Mouse (Mus musculus): ENCODE measurements at regions not wholly inside any gene's neighbourhood (a gene's known extent, or its start where the extent isn't known, plus 50 kb on each side); places are given as distances from the start of the nearest gene placed in this dataset.
"Not testable (repeated sequence)": the region's sequence is repeated elsewhere in the genome, so short reads cannot be mapped to it uniquely, and the experiment has no call there.

GRCm38 (mm10) chr1:157622156-157622555, 115.6 kb downstream of the Sec16b start:
- H3K27me3 ChIP-seq (replicated peaks; ENCODE audit: control insufficient read depth, insufficient read depth, low read length); H3K4me2 ChIP-seq (ENCODE audit: low read length); H3K4me1 ChIP-seq (ENCODE audit: control insufficient read depth, insufficient read depth, low read length); H3K27ac ChIP-seq (ENCODE audit: low read depth, low read length); H3K9me3 ChIP-seq (replicated peaks; ENCODE audit: control insufficient read depth, low read length); ATAC-seq; H3K9ac ChIP-seq (ENCODE audit: low read length); H3K4me3 ChIP-seq (ENCODE audit: low read depth, low read length); DNase-seq (ENCODE audit: low spot score); H3K36me3 ChIP-seq (ENCODE audit: control insufficient read depth, insufficient read depth, low read length): not testable (repeated sequence)
- 96% methylated on average over 16 of the region's 16 CpGs for WGBS

GRCm38 (mm10) chr1:157632586-157632985, 126.1 kb downstream of the Sec16b start:
- H3K27ac ChIP-seq (ENCODE audit: low read depth, low read length): no peak overlapping the region
- no peak overlapping the region for H3K9ac ChIP-seq (ENCODE audit: low read length)
- H3K36me3 ChIP-seq (ENCODE audit: control insufficient read depth, insufficient read depth, low read length): no peaks in the 10 kb centered on the region
- no peak overlapping the region for H3K4me2 ChIP-seq (ENCODE audit: low read length)
- peak; percentile 9 for DNase-seq (ENCODE audit: low spot score)
- H3K27me3 ChIP-seq (replicated peaks; ENCODE audit: control insufficient read depth, insufficient read depth, low read length): no peaks in the 10 kb centered on the region
- H3K9me3 ChIP-seq (replicated peaks; ENCODE audit: control insufficient read depth, low read length): no peaks in the 10 kb centered on the region
- WGBS: 49% methylated on average over 3 of the region's 3 CpGs
- no peaks in the 10 kb centered on the region for H3K4me1 ChIP-seq (ENCODE audit: control insufficient read depth, insufficient read depth, low read length)
- ATAC-seq: no peak
- no peak overlapping the region for H3K4me3 ChIP-seq (ENCODE audit: low read depth, low read length)

- H3K36me3 ChIP-seq (ENCODE audit: control insufficient read depth, insufficient read depth, low read length): no peaks in the 10 kb centered on the region
- no peaks in the 10 kb centered on the region for H3K9me3 ChIP-seq (replicated peaks; ENCODE audit: control insufficient read depth, low read length)
- H3K4me3 ChIP-seq (ENCODE audit: low read depth, low read length): no peak overlapping the region
- 89% methylated on average over 6 of the region's 6 CpGs for WGBS
- H3K27ac ChIP-seq (ENCODE audit: low read depth, low read length): no peak overlapping the region
- no peak for ATAC-seq
- H3K4me2 ChIP-seq (ENCODE audit: low read length): no peak overlapping the region
- H3K4me1 ChIP-seq (ENCODE audit: control insufficient read depth, insufficient read depth, low read length): no peaks in the 10 kb centered on the region
- no peaks in the 10 kb centered on the region for H3K27me3 ChIP-seq (replicated peaks; ENCODE audit: control insufficient read depth, insufficient read depth, low read length)
- DNase-seq (ENCODE audit: low spot score): no peak
- H3K9ac ChIP-seq (ENCODE audit: low read length): no peak overlapping the region
Measured at GRCm38 (mm10) chr1:157633470-157633869, 126.9 kb downstream of the Sec16b start.

- no peak overlapping the region for H3K4me3 ChIP-seq (ENCODE audit: low read depth, low read length)
- no peak overlapping the region for H3K9ac ChIP-seq (ENCODE audit: low read length)
- H3K27me3 ChIP-seq (replicated peaks; ENCODE audit: control insufficient read depth, insufficient read depth, low read length): no peaks in the 10 kb centered on the region
- no peaks in the 10 kb centered on the region for H3K36me3 ChIP-seq (ENCODE audit: control insufficient read depth, insufficient read depth, low read length)
- no peak overlapping the region for H3K4me2 ChIP-seq (ENCODE audit: low read length)
- DNase-seq (ENCODE audit: low spot score) (no peak), ATAC-seq (no peak)
- no peaks in the 10 kb centered on the region for H3K9me3 ChIP-seq (replicated peaks; ENCODE audit: control insufficient read depth, low read length)
- 91% methylated on average over 6 of the region's 6 CpGs for WGBS
- no peak overlapping the region for H3K27ac ChIP-seq (ENCODE audit: low read depth, low read length)
- no peaks in the 10 kb centered on the region for H3K4me1 ChIP-seq (ENCODE audit: control insufficient read depth, insufficient read depth, low read length)
Measured at GRCm38 (mm10) chr1:157635776-157636175, 129.2 kb downstream of the Sec16b start.

GRCm38 (mm10) chr1:157643524-157643923, 137.0 kb downstream of the Sec16b start:
- Histone ChIP-seq H3K4me1 (ENCODE audit: control insufficient read depth, insufficient read depth, low read length) (no peaks in the 10 kb centered on the region), H3K4me3 (ENCODE audit: low read depth, low read length) (no peak overlapping the region), H3K9ac (ENCODE audit: low read length) (no peak overlapping the region), H3K4me2 (ENCODE audit: low read length) (no peak overlapping the region), H3K27ac (ENCODE audit: low read depth, low read length) (no peak overlapping the region), H3K27me3 (replicated peaks; ENCODE audit: control insufficient read depth, insufficient read depth, low read length) (no peaks in the 10 kb centered on the region), H3K9me3 (replicated peaks; ENCODE audit: control insufficient read depth, low read length) (no peaks in the 10 kb centered on the region), H3K36me3 (ENCODE audit: control insufficient read depth, insufficient read depth, low read length) (no peaks in the 10 kb centered on the region)
- WGBS: 92% methylated on average over 6 of the region's 6 CpGs
- ATAC-seq: no peak
- no peak for DNase-seq (ENCODE audit: low spot score)

- no peak overlapping the region for H3K4me3 ChIP-seq (ENCODE audit: low read depth, low read length)
- no peak overlapping the region for H3K9ac ChIP-seq (ENCODE audit: low read length)
- H3K27ac ChIP-seq (ENCODE audit: low read depth, low read length): no peak overlapping the region
- DNase-seq (ENCODE audit: low spot score) (no peak), ATAC-seq (no peak)
- H3K9me3 ChIP-seq (replicated peaks; ENCODE audit: control insufficient read depth, low read length): no peaks in the 10 kb centered on the region
- no peaks in the 10 kb centered on the region for H3K4me1 ChIP-seq (ENCODE audit: control insufficient read depth, insufficient read depth, low read length)
- WGBS: 82% methylated on average over 8 of the region's 8 CpGs
- no peaks in the 10 kb centered on the region for H3K27me3 ChIP-seq (replicated peaks; ENCODE audit: control insufficient read depth, insufficient read depth, low read length)
- no peak overlapping the region for H3K4me2 ChIP-seq (ENCODE audit: low read length)
- no peaks in the 10 kb centered on the region for H3K36me3 ChIP-seq (ENCODE audit: control insufficient read depth, insufficient read depth, low read length)
Measured at GRCm38 (mm10) chr1:157645682-157646421, 139.3 kb downstream of the Sec16b start.

- DNase-seq (ENCODE audit: low spot score) (peak; percentile 2), ATAC-seq (no peak)
- Histone ChIP-seq H3K4me1 (ENCODE audit: control insufficient read depth, insufficient read depth, low read length) (0 out of 2 replicates have a peak, but pooled peaks cover 2% of the 10 kb centered on the region), H3K9ac (ENCODE audit: low read length) (no peak overlapping the region), H3K4me3 (ENCODE audit: low read depth, low read length) (no peak overlapping the region), H3K36me3 (ENCODE audit: control insufficient read depth, insufficient read depth, low read length) (no peaks in the 10 kb centered on the region), H3K9me3 (replicated peaks; ENCODE audit: control insufficient read depth, low read length) (no peaks in the 10 kb centered on the region), H3K27ac (ENCODE audit: low read depth, low read length) (no peak overlapping the region), H3K27me3 (replicated peaks; ENCODE audit: control insufficient read depth, insufficient read depth, low read length) (no peaks in the 10 kb centered on the region), H3K4me2 (ENCODE audit: low read length) (no peak overlapping the region)
- WGBS: 52% methylated on average over 4 of the region's 4 CpGs
Measured at GRCm38 (mm10) chr1:157655446-157655845, 148.9 kb downstream of the Sec16b start.

GRCm38 (mm10) chr1:157669626-157670025, 163.1 kb downstream of the Sec16b start:
- H3K9ac ChIP-seq (ENCODE audit: low read length): no peak overlapping the region
- H3K27ac ChIP-seq (ENCODE audit: low read depth, low read length): no peak overlapping the region
- no peaks in the 10 kb centered on the region for H3K9me3 ChIP-seq (replicated peaks; ENCODE audit: control insufficient read depth, low read length)
- H3K4me2 ChIP-seq (ENCODE audit: low read length): no peak overlapping the region
- ATAC-seq (no peak), DNase-seq (ENCODE audit: low spot score) (no peak)
- no peak overlapping the region for H3K4me3 ChIP-seq (ENCODE audit: low read depth, low read length)
- WGBS: 87% methylated on average over 6 of the region's 6 CpGs
- H3K4me1 ChIP-seq (ENCODE audit: control insufficient read depth, insufficient read depth, low read length): no peaks in the 10 kb centered on the region
- no peaks in the 10 kb centered on the region for H3K27me3 ChIP-seq (replicated peaks; ENCODE audit: control insufficient read depth, insufficient read depth, low read length)
- no peaks in the 10 kb centered on the region for H3K36me3 ChIP-seq (ENCODE audit: control insufficient read depth, insufficient read depth, low read length)

- no peaks in the 10 kb centered on the region for H3K27me3 ChIP-seq (replicated peaks; ENCODE audit: control insufficient read depth, insufficient read depth, low read length)
- no peaks in the 10 kb centered on the region for H3K4me1 ChIP-seq (ENCODE audit: control insufficient read depth, insufficient read depth, low read length)
- H3K9me3 ChIP-seq (replicated peaks; ENCODE audit: control insufficient read depth, low read length): no peaks in the 10 kb centered on the region
- no peaks in the 10 kb centered on the region for H3K36me3 ChIP-seq (ENCODE audit: control insufficient read depth, insufficient read depth, low read length)
- WGBS: 61% methylated on average over 7 of the region's 7 CpGs
- H3K27ac ChIP-seq (ENCODE audit: low read depth, low read length): no peak overlapping the region
- no peak for ATAC-seq
- peak; percentile 10 for DNase-seq (ENCODE audit: low spot score)
- H3K9ac ChIP-seq (ENCODE audit: low read length): no peak overlapping the region
- no peak overlapping the region for H3K4me2 ChIP-seq (ENCODE audit: low read length)
- no peak overlapping the region for H3K4me3 ChIP-seq (ENCODE audit: low read depth, low read length)
Measured at GRCm38 (mm10) chr1:157684356-157684755, 177.8 kb downstream of the Sec16b start.
